Mouse (Mus musculus): ENCODE results near the gene Pax5.

DNA sequence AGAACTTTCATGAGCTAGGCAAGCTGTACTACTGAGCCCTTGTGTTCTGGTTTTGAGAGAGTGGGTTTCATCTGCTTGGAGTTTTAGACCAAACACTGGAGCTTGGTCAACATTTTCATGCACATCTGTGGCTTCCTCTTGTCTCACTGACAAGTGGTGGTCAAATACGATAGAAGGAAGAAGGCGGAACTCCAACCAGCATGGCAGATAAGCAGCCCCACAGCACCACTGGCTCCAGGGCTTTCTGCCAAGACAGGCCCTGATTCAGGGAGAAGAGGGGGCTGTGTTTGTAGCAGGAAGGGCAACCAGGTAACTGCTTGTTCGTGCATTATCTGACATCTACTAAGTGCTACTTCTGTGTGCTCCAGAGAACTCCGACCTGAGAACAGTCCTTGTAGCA, 127.6 kb downstream of the Pax5 start:
- TF ChIP-seq CTCF (IDR thresholded peaks at IDR 0.05; ENCODE audit: extremely low read depth, insufficient read length, insufficient replicate concordance, low read depth, low read length) (no peak), POLR2A (IDR thresholded peaks at IDR 0.05; ENCODE audit: low read depth, low read length) (no peak)

Data from small intestine, adult 2 months (tissue).